Mouse (Mus musculus) subcutaneous adipose tissue, adult 2 months (tissue): Measurements from ENCODE around the gene Gm21060. TPM values are rescaled to one million over a fixed set of nuclear protein-coding genes. Genes with fewer than 3 reads are reported as not detected.

Experiments
- polyA plus RNA-seq: library from polyadenylated mRNA; depleted of rRNA; stranded (reverse); fragments of >200 nt; gene quantifications from 2 replicates; pipeline ENCODE4 v1.2.3, GENCODE M21; 2012; ENCODE audit warnings: low replicate concordance; rRNA removed

Gene Gm21060
- polyA plus RNA-seq: not detected in 2 replicates

DNA sequence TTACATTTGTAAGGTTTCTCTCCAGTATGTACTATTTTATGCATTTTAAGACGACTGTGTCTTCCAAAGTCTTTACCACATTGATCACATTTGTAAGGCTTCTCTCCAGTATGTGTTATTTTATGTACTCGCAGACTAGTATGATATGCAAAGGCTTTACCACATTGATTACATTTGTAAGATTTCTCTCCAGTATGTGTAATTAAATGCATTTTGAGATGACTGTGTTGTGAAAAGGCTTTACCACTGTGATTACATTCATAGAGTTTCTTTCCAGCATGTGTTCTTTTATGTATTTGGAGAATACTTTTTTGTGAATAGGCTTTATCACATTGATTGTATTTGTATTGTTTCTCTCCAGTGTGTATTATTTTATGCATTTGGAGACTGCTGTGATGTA, at the start of gene Gm21060:
Gene Gm21060 (minus strand): TSS at position 101 of the 400 bp plus-strand sequence.

Other genes starting within 250 kb of the Gm21060 start
- 10.3 and 16.8 TPM in 2 replicates for gene Zfp950, start 156.2 kb downstream of the Gm21060 start, polyA plus RNA-seq
- gene Gm7102, start 120.8 kb downstream of the Gm21060 start, polyA plus RNA-seq: 0.08 TPM in 1 of 2 replicates, not detected in the other
- not detected in 2 replicates for gene Gm6020, start 113.2 kb downstream of the Gm21060 start, polyA plus RNA-seq
- gene Csf2ra, start 68.6 kb downstream of the Gm21060 start, polyA plus RNA-seq: 187 and 220 TPM in 2 replicates